8 mouse cellular contexts compared by ENCODE assay signal in genomic region chr2:91455826-91456225, GRCm38 (mm10). TPM values are rescaled to one million over a fixed set of nuclear protein-coding genes. Genes with fewer than 3 reads are reported as not detected.
DNase-seq lines count a peak whose midpoint lies in the region; ATAC-seq and TF ChIP-seq lines count a peak whose summit lies in the region.

No protein-coding gene starts in this region.

- no peak overlapping the region for H3K4me2 ChIP-seq in liver, embryonic 14.5 days (ENCODE audit: low read depth)
- no peak overlapping the region for H3K4me2 ChIP-seq in limb, embryonic 14.5 days (replicated peaks; ENCODE audit: low read depth, low read length, severe bottlenecking)

- no peaks in the 10 kb centered on the region for H3K36me3 ChIP-seq in liver, embryonic 14.5 days (replicated peaks; ENCODE audit: control insufficient read depth, insufficient read depth, low read depth)
- no peaks in the 10 kb centered on the region for H3K36me3 ChIP-seq in limb, embryonic 14.5 days (ENCODE audit: control insufficient read depth, insufficient read depth, low read length)

- H3K27me3 ChIP-seq in liver, embryonic 14.5 days (ENCODE audit: control insufficient read depth, insufficient read depth, low read length): peaks cover 56% of the 10 kb centered on the region
- H3K27me3 ChIP-seq in limb, embryonic 14.5 days (ENCODE audit: control insufficient read depth, insufficient read depth, low read length): no peaks in the 10 kb centered on the region

- H3K4me1 ChIP-seq in liver, embryonic 14.5 days (replicated peaks; ENCODE audit: control insufficient read depth in 2 of 2, insufficient read depth in 2 of 2, low read length in 1 of 2): peaks cover 5 to 16% of the 10 kb centered on the region in 2 experiments
- H3K4me1 ChIP-seq in limb, embryonic 14.5 days (ENCODE audit: control insufficient read depth, insufficient read depth, low read length): peaks cover 16% of the 10 kb centered on the region

- H3K9ac ChIP-seq in liver, embryonic 14.5 days (replicated peaks): no peak overlapping the region
- no peak overlapping the region for H3K9ac ChIP-seq in limb, embryonic 14.5 days (ENCODE audit: low read depth, low read length, severe bottlenecking)

- no peak overlapping the region for H3K27ac ChIP-seq in liver, embryonic 14.5 days
- no peak overlapping the region for H3K27ac ChIP-seq in limb, embryonic 14.5 days (replicated peaks; ENCODE audit: low read depth, low read length)

- no peak for TF ChIP-seq POLR2A in limb, embryonic 14.5 days (IDR thresholded peaks at IDR 0.05; ENCODE audit: borderline replicate concordance, extremely low read depth, insufficient read depth, insufficient read length)

- no peaks in the 10 kb centered on the region; the same call in 1 of the 2 replicates for H3K9me3 ChIP-seq in liver, embryonic 14.5 days (ENCODE audit: control insufficient read depth, low read length)
- no peaks in the 10 kb centered on the region for H3K9me3 ChIP-seq in limb, embryonic 14.5 days (ENCODE audit: control insufficient read depth, low read length)

- DNase-seq in frontal cortex, postnatal 10 days (ENCODE audit: low spot score in 2 of 2): no peak
- DNase-seq in liver, embryonic 14.5 days (ENCODE audit: low read depth in 3 of 3, low spot score in 3 of 3): peak in 1 of 3 experiments; percentile 37
- DNase-seq in liver: no peak
- peak; percentile 50 to 74 for DNase-seq in cerebellum, postnatal 14 days
- DNase-seq in limb, embryonic 14.5 days (ENCODE audit: low spot score): peak; percentile 62
- no peak for DNase-seq in urinary bladder, postnatal 4 days (ENCODE audit: low spot score in 2 of 2)
- no peak for DNase-seq in urinary bladder, adult 2 months (ENCODE audit: low spot score)

- TF ChIP-seq CTCF in liver, embryonic 14.5 days (IDR thresholded peaks at IDR 0.05; ENCODE audit: low read depth): peak; percentile 58

- H3K4me3 ChIP-seq in liver, embryonic 14.5 days (ENCODE audit: insufficient read depth in 1 of 2, low read depth in 2 of 2, low read length in 2 of 2): no peak overlapping the region
- no peak overlapping the region for H3K4me3 ChIP-seq in limb, embryonic 14.5 days (replicated peaks; ENCODE audit: low read length)

- peak; percentile 62 for ATAC-seq in frontal cortex, adult (ENCODE audit: low TSS enrichment)
- no peak for ATAC-seq in liver, embryonic 14.5 days (ENCODE audit: insufficient read depth)
- ATAC-seq in limb, embryonic 14.5 days (ENCODE audit: low FRiP score, low read depth): no peak

- 4% methylated on average over 4 of the region's 4 CpGs for WGBS in liver, embryonic 14.5 days (ENCODE audit: insufficient replicate concordance)
- 7% methylated on average over 4 of the region's 4 CpGs for WGBS in limb, embryonic 14.5 days

- no peak for TF ChIP-seq EP300 in liver, embryonic 14.5 days (IDR thresholded peaks at IDR 0.05; ENCODE audit: low read depth)

RNA-seq across cellular contexts. Expression of gene Lrp4, which starts 1.5 kb away (rescaled TPM):
- 0.69 and 0.70 TPM in 2 replicates for polyA plus RNA-seq in liver, embryonic 14.5 days (2012; rRNA removed)
- polyA plus RNA-seq in liver, embryonic 14.5 days (2014; fragmentation: Nextera tagmentation; extraction: Ambion mirVana): 0.58 and 0.69 TPM in 2 replicates
- 11.6 and 13.3 TPM in 2 replicates for polyA plus RNA-seq in limb, embryonic 14.5 days (2012; rRNA removed)
- 6.7 and 7.3 TPM in 2 replicates for polyA plus RNA-seq in limb, embryonic 14.5 days (2014; fragmentation: Nextera tagmentation; extraction: Ambion mirVana)
- polyA plus RNA-seq in urinary bladder, adult 2 months (2012; rRNA removed): 4.4 and 5.8 TPM in 2 replicates

RNA-seq across cellular contexts. Expression of gene 1110051M20Rik, which starts 11.3 kb away (rescaled TPM):
- polyA plus RNA-seq in liver, embryonic 14.5 days (2012; rRNA removed): 1.6 and 2.1 TPM in 2 replicates
- 6.6 and 7.3 TPM in 2 replicates for polyA plus RNA-seq in liver, embryonic 14.5 days (2014; fragmentation: Nextera tagmentation; extraction: Ambion mirVana)
- 34.9 and 45.0 TPM in 2 replicates for polyA plus RNA-seq in limb, embryonic 14.5 days (2012; rRNA removed)
- 50.6 and 67.9 TPM in 2 replicates for polyA plus RNA-seq in limb, embryonic 14.5 days (2014; fragmentation: Nextera tagmentation; extraction: Ambion mirVana)
- polyA plus RNA-seq in urinary bladder, adult 2 months (2012; rRNA removed): 21.0 and 25.7 TPM in 2 replicates

Comparison
In these comparisons a context has a peak if more than half of its experiments do, and no peak if none do; other contexts are left out.
1. DNase-seq: peak in cerebellum, postnatal 14 days (2 of 2) and limb, embryonic 14.5 days (single experiment); none in frontal cortex, postnatal 10 days (0 of 2), liver (single experiment), urinary bladder, postnatal 4 days (0 of 2) and urinary bladder, adult 2 months (single experiment).